Mouse (Mus musculus) thymus, adult 18-20 months (tissue): ENCODE results near the gene Arrb1.
A peak's percentile ranks its signal among the peaks of the same experiment; 100 is the strongest.

Experiments
- DNase-seq, 2 experiments: peaks; one replicate each; pipeline ENCODE4 v3.0.0; 2022; ENCODE audit warnings: mixed read lengths in 2 of 2

The Arrb1 gene

GRCm38 (mm10) chr7:99538421-99538820 lies 3.2 kb downstream of the Arrb1 start:
- no peak for DNase-seq

GRCm38 (mm10) chr7:99539201-99539891 lies 4.1 kb downstream of the Arrb1 start:
- no peak for DNase-seq

- DNase-seq, result no peak
These were observed 4.8 kb downstream of the Arrb1 start for GRCm38 (mm10) chr7:99540016-99540415.

- no peak for DNase-seq
These were observed 5.9 kb downstream of the Arrb1 start for GRCm38 (mm10) chr7:99541204-99541603.

GRCm38 (mm10) chr7:99544272-99544671 lies 9.0 kb downstream of the Arrb1 start:
- no peak for DNase-seq

- peak in 1 of 2 experiments; percentile 42 for DNase-seq
These were observed 10.8 kb downstream of the Arrb1 start for GRCm38 (mm10) chr7:99545885-99546745.

- no peak for DNase-seq
These were observed 12.6 kb downstream of the Arrb1 start for GRCm38 (mm10) chr7:99547584-99548487.

- no peak for DNase-seq
These were observed 14.4 kb downstream of the Arrb1 start for GRCm38 (mm10) chr7:99549668-99550067.

GRCm38 (mm10) chr7:99551623-99552022 lies 16.4 kb downstream of the Arrb1 start:
- no peak for DNase-seq

GRCm38 (mm10) chr7:99553222-99553884 lies 18.1 kb downstream of the Arrb1 start:
- no peak for DNase-seq

- no peak for DNase-seq
These were observed 18.6 kb downstream of the Arrb1 start for GRCm38 (mm10) chr7:99553885-99554269.

GRCm38 (mm10) chr7:99555862-99556261 lies 20.6 kb downstream of the Arrb1 start:
- DNase-seq, result no peak

GRCm38 (mm10) chr7:99559091-99559490 lies 23.8 kb downstream of the Arrb1 start:
- DNase-seq, result no peak

- no peak for DNase-seq
These were observed 27.2 kb downstream of the Arrb1 start for GRCm38 (mm10) chr7:99562478-99562877.

GRCm38 (mm10) chr7:99563224-99563623 lies 28.0 kb downstream of the Arrb1 start:
- no peak for DNase-seq

- no peak for DNase-seq
These were observed 30.1 kb downstream of the Arrb1 start for GRCm38 (mm10) chr7:99565325-99565881.

- DNase-seq, result peak in 1 of 2 experiments; percentile 31
These were observed 35.4 kb downstream of the Arrb1 start for GRCm38 (mm10) chr7:99570680-99571079.

- peak; percentile 78 to 90 for DNase-seq
These were observed 37.7 kb downstream of the Arrb1 start for GRCm38 (mm10) chr7:99572931-99573330.

GRCm38 (mm10) chr7:99573351-99573750 lies 38.1 kb downstream of the Arrb1 start:
- DNase-seq, result peak in 1 of 2 experiments; percentile 23

GRCm38 (mm10) chr7:99578246-99578645 lies 43.0 kb downstream of the Arrb1 start:
- no peak for DNase-seq

- peak in 1 of 2 experiments; percentile 28 for DNase-seq
These were observed 44.4 kb downstream of the Arrb1 start for GRCm38 (mm10) chr7:99579491-99580190.
